8 mouse cellular contexts compared by ENCODE assay signal in the genomic region with DNA sequence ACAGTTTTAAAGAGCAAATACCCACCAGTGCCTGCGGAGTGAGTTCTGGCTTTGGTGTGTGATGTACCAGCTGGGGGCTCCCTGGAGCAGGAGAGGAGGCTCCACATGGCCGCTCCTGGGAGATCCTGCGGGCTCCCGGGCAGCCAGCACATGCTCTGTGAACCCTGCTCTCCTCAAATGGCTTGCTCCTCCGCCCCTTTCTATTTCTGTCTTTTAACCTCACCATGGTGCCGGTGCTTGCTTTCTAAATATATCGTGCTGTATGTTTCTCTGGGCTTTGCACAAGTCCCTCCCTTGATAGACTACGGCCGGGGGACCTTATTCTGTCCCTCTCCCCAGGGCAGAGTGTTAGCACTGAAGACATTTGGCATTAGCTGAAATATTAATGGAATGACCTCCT. TPM values are rescaled to one million over a fixed set of nuclear protein-coding genes. Genes with fewer than 3 reads are reported as not detected.
DNase-seq lines count a peak whose midpoint lies in the region; ATAC-seq and TF ChIP-seq lines count a peak whose summit lies in the region.

No protein-coding gene starts in this region.

- no peak overlapping the region for H3K27ac ChIP-seq in left cerebral cortex, adult 2 months
- H3K27ac ChIP-seq in heart, embryonic 14.5 days (replicated peaks in 1 of 2; ENCODE audit: control insufficient read depth in 1 of 2, insufficient read depth in 1 of 2, low read depth in 2 of 2, low read length in 2 of 2): peak overlapping the region; percentile 91 to 95
- H3K27ac ChIP-seq in liver, embryonic 13.5 days: no peak overlapping the region
- H3K27ac ChIP-seq in forebrain, embryonic 16.5 days (ENCODE audit: low read length): no peak overlapping the region

- no peak overlapping the region for H3K4me3 ChIP-seq in left cerebral cortex, adult 2 months
- H3K4me3 ChIP-seq in heart, embryonic 14.5 days (ENCODE audit: control insufficient read depth in 1 of 2, insufficient read depth in 1 of 2, low read depth in 1 of 2, low read length in 2 of 2): no peak overlapping the region
- H3K4me3 ChIP-seq in liver, embryonic 13.5 days (replicated peaks): no peak overlapping the region
- H3K4me3 ChIP-seq in forebrain, embryonic 16.5 days (replicated peaks; ENCODE audit: low read length): no peak overlapping the region

- peak overlapping the region; percentile 35 for H3K9ac ChIP-seq in heart, embryonic 14.5 days (ENCODE audit: low read length)
- H3K9ac ChIP-seq in liver, embryonic 13.5 days: 0 out of 2 replicates have a peak overlapping the region, but pooled peaks have one; percentile 13
- H3K9ac ChIP-seq in forebrain, embryonic 16.5 days (replicated peaks; ENCODE audit: low read depth, low read length): no peak overlapping the region

- peaks cover 11 to 27% of the 10 kb centered on the region in 2 experiments for H3K4me1 ChIP-seq in heart, embryonic 14.5 days (ENCODE audit: control insufficient read depth in 2 of 2, insufficient read depth in 2 of 2, low read length in 2 of 2)
- H3K4me1 ChIP-seq in liver, embryonic 13.5 days (replicated peaks): peaks cover 4% of the 10 kb centered on the region; the same call in 1 of the 2 replicates
- H3K4me1 ChIP-seq in forebrain, embryonic 16.5 days (replicated peaks; ENCODE audit: control insufficient read depth, insufficient read depth, low read length): no peaks in the 10 kb centered on the region

- peak; percentile 77 for ATAC-seq in heart, embryonic 14.5 days (ENCODE audit: insufficient number of reproducible peaks, insufficient read depth, low FRiP score, low read depth)
- ATAC-seq in liver, embryonic 13.5 days (ENCODE audit: low read depth): no peak
- no peak for ATAC-seq in forebrain, embryonic 16.5 days
- ATAC-seq in megakaryocyte-erythroid progenitor cell, adult 5-6 weeks (replicated peaks; ENCODE audit: low FRiP score, low TSS enrichment, poor library complexity, severe bottlenecking): no peak

- 0 out of 2 replicates have a peak, but pooled peaks cover 3% of the 10 kb centered on the region for H3K9me3 ChIP-seq in heart, embryonic 14.5 days (ENCODE audit: control insufficient read depth, low read length)
- H3K9me3 ChIP-seq in liver, embryonic 13.5 days (replicated peaks): 0 out of 2 replicates have a peak, but pooled peaks cover 4% of the 10 kb centered on the region
- 0 out of 2 replicates have a peak, but pooled peaks cover 2% of the 10 kb centered on the region for H3K9me3 ChIP-seq in forebrain, embryonic 16.5 days (ENCODE audit: control insufficient read depth, low read length)

- H3K4me2 ChIP-seq in heart, embryonic 14.5 days (ENCODE audit: low read length): peak overlapping the region; percentile 21
- H3K4me2 ChIP-seq in liver, embryonic 13.5 days: no peak overlapping the region
- H3K4me2 ChIP-seq in forebrain, embryonic 16.5 days (ENCODE audit: low read length): no peak overlapping the region

- 5% methylated on average over 9 of the region's 9 CpGs for WGBS in heart, embryonic 14.5 days
- WGBS in liver, embryonic 13.5 days (ENCODE audit: insufficient replicate concordance): 34% methylated on average over 9 of the region's 9 CpGs
- 49% methylated on average over 9 of the region's 9 CpGs for WGBS in forebrain, embryonic 16.5 days

- DNase-seq in left cerebral cortex, adult 2 months (ENCODE audit: extremely low spot score in 1 of 2, low spot score in 2 of 2): no peak
- no peak for DNase-seq in left cerebral cortex, adult 18-20 months (ENCODE audit: low spot score in 2 of 2)
- peak; percentile 78 to 83 for DNase-seq in cerebellum, adult 18-20 months
- DNase-seq in liver, embryonic 13.5 days: no peak
- no peak for DNase-seq in embryo, embryonic 11 days

- H3K27me3 ChIP-seq in heart, embryonic 14.5 days (ENCODE audit: control insufficient read depth, insufficient read depth, low read length): no peaks in the 10 kb centered on the region
- peaks cover 32% of the 10 kb centered on the region for H3K27me3 ChIP-seq in liver, embryonic 13.5 days
- no peaks in the 10 kb centered on the region for H3K27me3 ChIP-seq in forebrain, embryonic 16.5 days (replicated peaks; ENCODE audit: control insufficient read depth, insufficient read depth, low read length)

- H3K36me3 ChIP-seq in heart, embryonic 14.5 days (ENCODE audit: control insufficient read depth, insufficient read depth, low read length): no peaks in the 10 kb centered on the region
- H3K36me3 ChIP-seq in liver, embryonic 13.5 days: no peaks in the 10 kb centered on the region
- peaks cover 40% of the 10 kb centered on the region for H3K36me3 ChIP-seq in forebrain, embryonic 16.5 days (ENCODE audit: control insufficient read depth, insufficient read depth)

- TF ChIP-seq CTCF in left cerebral cortex, adult 2 months (IDR thresholded peaks at IDR 0.05): peak; percentile 25

- intact Hi-C loops in left cerebral cortex, adult 2 months (cut with DNase I): no loop called here

RNA-seq across cellular contexts. Expression of a gene that starts 15.5 kb away (rescaled TPM):
- 10 to 100 TPM; 39.7 to 40.5 TPM for total RNA-seq in left cerebral cortex, adult 2 months (2021)
- 10 to 100 TPM; 38.8 to 44.3 TPM for total RNA-seq in left cerebral cortex, adult 18-20 months (2021)
- polyA plus RNA-seq in heart, embryonic 14.5 days (2014; fragmentation: Nextera tagmentation; extraction: Ambion mirVana): 20.9 and 22.3 TPM in 2 replicates
- polyA plus RNA-seq in liver, embryonic 13.5 days (2015; fragmentation: Nextera tagmentation; extraction: Ambion mirVana): 45.5 and 46.5 TPM in 2 replicates
- 44.7 and 47.0 TPM in 2 replicates for polyA plus RNA-seq in forebrain, embryonic 16.5 days (2015; fragmentation: Nextera tagmentation; extraction: Ambion mirVana)
- total RNA-seq in megakaryocyte-erythroid progenitor cell, adult 5-6 weeks (2014; fragmentation: Nextera tagmentation): 16.9 and 47.2 TPM in 2 replicates
- total RNA-seq in megakaryocyte-erythroid progenitor cell, adult 5-6 weeks (2017): 30.6 and 44.0 TPM in 2 replicates

RNA-seq across cellular contexts. Expression of a gene that starts 17.6 kb away (rescaled TPM):
- total RNA-seq in left cerebral cortex, adult 2 months (2021): 100 to 1,000 TPM; 196 to 201 TPM
- 100 to 1,000 TPM; 202 to 219 TPM for total RNA-seq in left cerebral cortex, adult 18-20 months (2021)
- 49.9 and 51.6 TPM in 2 replicates for polyA plus RNA-seq in heart, embryonic 14.5 days (2014; fragmentation: Nextera tagmentation; extraction: Ambion mirVana)
- 2.3 and 2.9 TPM in 2 replicates for polyA plus RNA-seq in liver, embryonic 13.5 days (2015; fragmentation: Nextera tagmentation; extraction: Ambion mirVana)
- 592 and 647 TPM in 2 replicates for polyA plus RNA-seq in forebrain, embryonic 16.5 days (2015; fragmentation: Nextera tagmentation; extraction: Ambion mirVana)
- total RNA-seq in megakaryocyte-erythroid progenitor cell, adult 5-6 weeks (2014; fragmentation: Nextera tagmentation): 6.6 TPM in 1 of 2 replicates, not detected in the other
- not detected in 2 replicates for total RNA-seq in megakaryocyte-erythroid progenitor cell, adult 5-6 weeks (2017)

RNA-seq across cellular contexts. Expression of a gene that starts 41.3 kb away (rescaled TPM):
- 1 to 10 TPM; 2.1 to 4.5 TPM for total RNA-seq in left cerebral cortex, adult 2 months (2021)
- total RNA-seq in left cerebral cortex, adult 18-20 months (2021): 1 to 10 TPM; 3.7 to 6.8 TPM
- polyA plus RNA-seq in heart, embryonic 14.5 days (2014; fragmentation: Nextera tagmentation; extraction: Ambion mirVana): 79.2 and 83.9 TPM in 2 replicates
- 186 and 202 TPM in 2 replicates for polyA plus RNA-seq in liver, embryonic 13.5 days (2015; fragmentation: Nextera tagmentation; extraction: Ambion mirVana)
- 60.2 and 64.6 TPM in 2 replicates for polyA plus RNA-seq in forebrain, embryonic 16.5 days (2015; fragmentation: Nextera tagmentation; extraction: Ambion mirVana)
- total RNA-seq in megakaryocyte-erythroid progenitor cell, adult 5-6 weeks (2014; fragmentation: Nextera tagmentation): 175 and 213 TPM in 2 replicates
- total RNA-seq in megakaryocyte-erythroid progenitor cell, adult 5-6 weeks (2017): 181 and 236 TPM in 2 replicates

RNA-seq across cellular contexts. Expression of a gene that starts 44.8 kb away (rescaled TPM):
- 10 to 100 TPM; 50.8 to 53.6 TPM for total RNA-seq in left cerebral cortex, adult 2 months (2021)
- total RNA-seq in left cerebral cortex, adult 18-20 months (2021): 10 to 100 TPM; 45.5 to 47.2 TPM
- polyA plus RNA-seq in heart, embryonic 14.5 days (2014; fragmentation: Nextera tagmentation; extraction: Ambion mirVana): 36.8 and 39.5 TPM in 2 replicates
- 42.8 and 46.0 TPM in 2 replicates for polyA plus RNA-seq in liver, embryonic 13.5 days (2015; fragmentation: Nextera tagmentation; extraction: Ambion mirVana)
- polyA plus RNA-seq in forebrain, embryonic 16.5 days (2015; fragmentation: Nextera tagmentation; extraction: Ambion mirVana): 56.9 and 70.0 TPM in 2 replicates
- total RNA-seq in megakaryocyte-erythroid progenitor cell, adult 5-6 weeks (2014; fragmentation: Nextera tagmentation): 31.4 and 39.7 TPM in 2 replicates
- 25.6 and 27.6 TPM in 2 replicates for total RNA-seq in megakaryocyte-erythroid progenitor cell, adult 5-6 weeks (2017)

Comparison
In these comparisons a context has a peak if more than half of its experiments do, and no peak if none do; other contexts are left out.
1. DNase-seq: peak in cerebellum, adult 18-20 months (2 of 2); none in left cerebral cortex, adult 2 months (0 of 2), left cerebral cortex, adult 18-20 months (0 of 2), liver, embryonic 13.5 days (single experiment) and embryo, embryonic 11 days (single experiment).
2. H3K27ac ChIP-seq: peak in heart, embryonic 14.5 days (2 of 2); none in left cerebral cortex, adult 2 months (single experiment), liver, embryonic 13.5 days (single experiment) and forebrain, embryonic 16.5 days (single experiment).
3. RNA of a gene that starts 17.6 kb away (total RNA-seq): 202 to 219 TPM in left cerebral cortex, adult 18-20 months and 196 to 201 TPM in left cerebral cortex, adult 2 months; 6.6 TPM in megakaryocyte-erythroid progenitor cell, adult 5-6 weeks; every median in the first group is over 10 times any median in the second.
4. RNA of a gene that starts 41.3 kb away (total RNA-seq): 175 to 236 TPM in megakaryocyte-erythroid progenitor cell, adult 5-6 weeks; 3.7 to 6.8 TPM in left cerebral cortex, adult 18-20 months and 2.1 to 4.5 TPM in left cerebral cortex, adult 2 months; every median in the first group is over 10 times any median in the second.